Mouse (Mus musculus): ENCODE data around the gene Pla2g1b. TPM values are rescaled to one million over a fixed set of nuclear protein-coding genes. Genes with fewer than 3 reads are reported as not detected.
"Not testable (repeated sequence)": the region's sequence is repeated elsewhere in the genome, so short reads cannot be mapped to it uniquely, and the experiment has no call there.

The Pla2g1b gene
- polyA plus RNA-seq, 1 experiment = not detected

GRCm38 (mm10) chr5:115438667-115439066 is 27.4 kb upstream of the Pla2g1b start:
- TF ChIP-seq USF1 (IDR thresholded peaks at IDR 0.05; ENCODE audit: low read depth) (no peak), MYOG (IDR thresholded peaks at IDR 0.05; ENCODE audit: control insufficient read depth, extremely low read depth, insufficient read length) (no peak), MAX (IDR thresholded peaks at IDR 0.05) (no peak), FOSL1 (IDR thresholded peaks at IDR 0.05; ENCODE audit: insufficient read depth, low read length, poor library complexity, severe bottlenecking) (no peak), MYOD1 (IDR thresholded peaks at IDR 0.05; ENCODE audit: control insufficient read depth, insufficient read length, low read depth) (no peak), CEBPB (IDR thresholded peaks at IDR 0.05; ENCODE audit: low read depth) (no peak), CTCF (IDR thresholded peaks at IDR 0.05; ENCODE audit: control insufficient read depth, insufficient read depth, insufficient read length) (no peak)
- no peaks in the 10 kb centered on the region for H3K27me3 ChIP-seq (ENCODE audit: control insufficient read depth, insufficient read depth, insufficient read length)
- H3K79me2 ChIP-seq (ENCODE audit: control insufficient read depth, insufficient read depth) = no peaks in the 10 kb centered on the region
- no peak overlapping the region for H3K4me3 ChIP-seq (ENCODE audit: insufficient read depth, poor library complexity, severe bottlenecking)
- H3K36me3 ChIP-seq (ENCODE audit: control insufficient read depth, insufficient read depth) = no peaks in the 10 kb centered on the region
- no peak overlapping the region for H3ac ChIP-seq (ENCODE audit: control insufficient read depth, insufficient read length, low read depth)
- H3K79me3 ChIP-seq (ENCODE audit: low read depth) = no peaks in the 10 kb centered on the region

DNA sequence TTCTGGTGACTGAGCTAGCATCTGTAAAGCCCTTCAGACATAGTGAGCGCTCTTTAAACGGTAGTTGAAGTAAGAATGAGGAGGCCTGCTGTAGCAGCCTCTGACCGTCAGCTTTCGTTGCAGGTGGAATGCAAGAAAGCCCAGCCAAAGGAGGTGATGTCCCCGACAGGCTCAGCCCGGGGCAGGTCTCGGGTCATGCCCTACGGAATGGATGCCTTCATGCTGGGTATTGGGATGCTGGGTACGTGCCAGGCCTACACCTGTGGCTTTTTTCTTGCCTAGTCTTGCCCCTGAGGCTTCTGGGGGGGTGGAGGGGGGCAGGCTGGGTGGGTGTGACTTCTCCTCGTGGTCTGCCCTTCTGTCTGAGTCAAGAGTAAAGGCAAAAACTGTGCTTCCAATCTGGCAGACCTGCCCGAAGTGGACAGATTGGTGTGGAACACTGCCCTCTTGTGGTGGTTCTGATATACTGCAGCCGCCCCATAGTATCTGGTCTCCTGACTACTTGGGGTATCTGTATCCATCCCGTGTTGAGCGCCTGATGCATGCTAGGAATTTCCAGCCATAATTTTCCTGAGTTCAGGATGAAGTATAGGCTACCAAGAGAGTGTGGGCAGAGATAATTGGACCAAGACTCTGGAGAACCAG is 24.7 kb upstream of the Pla2g1b start:
- H3K79me3 ChIP-seq (ENCODE audit: low read depth) = no peaks in the 10 kb centered on the region
- no peaks in the 10 kb centered on the region for H3K79me2 ChIP-seq (ENCODE audit: control insufficient read depth, insufficient read depth)
- no peak for TF ChIP-seq FOSL1 (IDR thresholded peaks at IDR 0.05; ENCODE audit: insufficient read depth, low read length, poor library complexity, severe bottlenecking)
- TF ChIP-seq MYOG (IDR thresholded peaks at IDR 0.05; ENCODE audit: control insufficient read depth, extremely low read depth, insufficient read length) = no peak
- TF ChIP-seq MAX (IDR thresholded peaks at IDR 0.05) = no peak
- TF ChIP-seq CTCF (IDR thresholded peaks at IDR 0.05; ENCODE audit: control insufficient read depth, insufficient read depth, insufficient read length) = peak; percentile 75
- no peak overlapping the region for H3K4me3 ChIP-seq (ENCODE audit: insufficient read depth, poor library complexity, severe bottlenecking)
- H3ac ChIP-seq (ENCODE audit: control insufficient read depth, insufficient read length, low read depth) = no peak overlapping the region
- no peaks in the 10 kb centered on the region for H3K36me3 ChIP-seq (ENCODE audit: control insufficient read depth, insufficient read depth)
- H3K27me3 ChIP-seq (ENCODE audit: control insufficient read depth, insufficient read depth, insufficient read length) = no peaks in the 10 kb centered on the region

DNA sequence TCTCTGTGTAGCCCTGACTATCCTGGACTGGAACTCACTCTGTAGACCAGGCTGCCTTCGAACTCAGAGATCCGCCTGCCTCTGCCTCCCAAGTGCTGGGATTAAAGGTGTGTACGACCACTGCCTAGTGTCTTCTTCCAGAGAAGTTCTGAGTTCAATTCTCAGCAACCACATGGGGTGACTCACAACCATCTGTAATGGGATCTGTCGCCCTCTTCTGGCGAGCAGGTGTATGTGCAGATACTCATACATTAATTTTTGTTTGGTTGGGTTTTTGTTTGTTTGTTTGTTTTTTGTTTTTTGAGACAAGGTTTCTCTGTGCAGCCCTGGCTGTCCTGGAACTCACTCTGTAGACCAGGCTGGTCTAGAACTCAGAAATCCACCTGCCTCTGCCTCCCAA is 23.4 kb upstream of the Pla2g1b start:
- not testable (repeated sequence) for H3K36me3 ChIP-seq (ENCODE audit: control insufficient read depth, insufficient read depth); H3K79me2 ChIP-seq (ENCODE audit: control insufficient read depth, insufficient read depth); H3K79me3 ChIP-seq (ENCODE audit: low read depth); H3ac ChIP-seq (ENCODE audit: control insufficient read depth, insufficient read length, low read depth); H3K27me3 ChIP-seq (ENCODE audit: control insufficient read depth, insufficient read depth, insufficient read length); H3K4me3 ChIP-seq (ENCODE audit: insufficient read depth, poor library complexity, severe bottlenecking)

- no peaks in the 10 kb centered on the region for H3K79me3 ChIP-seq (ENCODE audit: low read depth)
- no peak overlapping the region for H3K4me3 ChIP-seq (ENCODE audit: insufficient read depth, poor library complexity, severe bottlenecking)
- no peak overlapping the region for H3ac ChIP-seq (ENCODE audit: control insufficient read depth, insufficient read length, low read depth)
- TF ChIP-seq CEBPB (IDR thresholded peaks at IDR 0.05; ENCODE audit: low read depth) (no peak), CTCF (IDR thresholded peaks at IDR 0.05; ENCODE audit: control insufficient read depth, insufficient read depth, insufficient read length) (no peak)
- H3K27me3 ChIP-seq (ENCODE audit: control insufficient read depth, insufficient read depth, insufficient read length) = no peaks in the 10 kb centered on the region
- H3K36me3 ChIP-seq (ENCODE audit: control insufficient read depth, insufficient read depth) = no peaks in the 10 kb centered on the region
- H3K79me2 ChIP-seq (ENCODE audit: control insufficient read depth, insufficient read depth) = no peaks in the 10 kb centered on the region
These were observed 21.9 kb upstream of the Pla2g1b start for GRCm38 (mm10) chr5:115444130-115444529.

GRCm38 (mm10) chr5:115447108-115447507 is 19.0 kb upstream of the Pla2g1b start:
- H3K36me3 ChIP-seq (ENCODE audit: control insufficient read depth, insufficient read depth) = no peaks in the 10 kb centered on the region

GRCm38 (mm10) chr5:115449247-115449646 is 16.8 kb upstream of the Pla2g1b start:
- Histone ChIP-seq H3K4me3 (ENCODE audit: insufficient read depth, poor library complexity, severe bottlenecking) (no peak overlapping the region), H3K36me3 (ENCODE audit: control insufficient read depth, insufficient read depth) (no peaks in the 10 kb centered on the region), H3K79me3 (ENCODE audit: low read depth) (no peaks in the 10 kb centered on the region), H3K79me2 (ENCODE audit: control insufficient read depth, insufficient read depth) (no peaks in the 10 kb centered on the region), H3K27me3 (ENCODE audit: control insufficient read depth, insufficient read depth, insufficient read length) (no peaks in the 10 kb centered on the region), H3ac (ENCODE audit: control insufficient read depth, insufficient read length, low read depth) (no peak overlapping the region)
- TF ChIP-seq CEBPB (IDR thresholded peaks at IDR 0.05; ENCODE audit: low read depth) (no peak), MAX (IDR thresholded peaks at IDR 0.05) (no peak), MYOD1 (IDR thresholded peaks at IDR 0.05; ENCODE audit: control insufficient read depth, insufficient read length, low read depth) (no peak), USF1 (IDR thresholded peaks at IDR 0.05; ENCODE audit: low read depth) (no peak), MYOG (IDR thresholded peaks at IDR 0.05; ENCODE audit: control insufficient read depth, extremely low read depth, insufficient read length) (no peak), CTCF (IDR thresholded peaks at IDR 0.05; ENCODE audit: control insufficient read depth, insufficient read depth, insufficient read length) (no peak), FOSL1 (IDR thresholded peaks at IDR 0.05; ENCODE audit: insufficient read depth, low read length, poor library complexity, severe bottlenecking) (no peak)

More at GRCm38 (mm10) chr5:115447108-115447507, 19.0 kb upstream of the Pla2g1b start:
- H3K27me3 ChIP-seq (ENCODE audit: control insufficient read depth, insufficient read depth, insufficient read length) = no peaks in the 10 kb centered on the region
- no peak overlapping the region for H3ac ChIP-seq (ENCODE audit: control insufficient read depth, insufficient read length, low read depth)
- no peaks in the 10 kb centered on the region for H3K79me3 ChIP-seq (ENCODE audit: low read depth)
- TF ChIP-seq MAX (IDR thresholded peaks at IDR 0.05) (no peak), USF1 (IDR thresholded peaks at IDR 0.05; ENCODE audit: low read depth) (no peak), FOSL1 (IDR thresholded peaks at IDR 0.05; ENCODE audit: insufficient read depth, low read length, poor library complexity, severe bottlenecking) (no peak), MYOD1 (IDR thresholded peaks at IDR 0.05; ENCODE audit: control insufficient read depth, insufficient read length, low read depth) (no peak), MYOG (IDR thresholded peaks at IDR 0.05; ENCODE audit: control insufficient read depth, extremely low read depth, insufficient read length) (no peak), CTCF (IDR thresholded peaks at IDR 0.05; ENCODE audit: control insufficient read depth, insufficient read depth, insufficient read length) (no peak), CEBPB (IDR thresholded peaks at IDR 0.05; ENCODE audit: low read depth) (no peak)
- no peak overlapping the region for H3K4me3 ChIP-seq (ENCODE audit: insufficient read depth, poor library complexity, severe bottlenecking)
- H3K79me2 ChIP-seq (ENCODE audit: control insufficient read depth, insufficient read depth) = no peaks in the 10 kb centered on the region
